Mouse (Mus musculus) CD4-positive, CD25-positive, alpha-beta regulatory T cell (primary cell): ENCODE results near the gene Olfr566. TPM values are rescaled to one million over a fixed set of nuclear protein-coding genes. Genes with fewer than 3 reads are reported as not detected.

Source experiments
- polyA plus RNA-seq: library from polyadenylated mRNA; unstranded; fragments of 100-300 nt; shearing (Covaris generic); gene quantifications from one replicate; pipeline ENCODE4 v1.2.1, GENCODE M21; 2017

Gene Olfr566
- polyA plus RNA-seq: not detected

DNA sequence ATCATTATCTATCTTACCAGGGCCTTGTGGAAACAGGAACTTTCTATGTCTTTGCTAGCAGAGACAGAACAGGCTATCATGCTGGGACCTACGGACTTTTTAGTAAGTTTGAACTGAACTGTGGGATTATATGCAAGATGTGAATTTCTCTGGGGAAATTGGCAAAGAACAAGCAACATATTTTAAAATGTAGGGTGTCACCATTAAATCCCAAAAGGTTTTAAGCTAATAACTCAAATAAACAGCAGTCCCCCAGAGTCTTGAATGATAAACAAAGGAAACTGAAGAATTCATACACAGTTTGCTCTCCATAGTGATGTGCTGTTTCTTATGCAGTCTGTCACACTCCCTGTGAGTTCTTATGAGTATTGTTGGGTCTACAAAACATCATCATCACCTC is at the start of gene Olfr566:
Gene Olfr566 (minus strand): TSS at position 101 of the 400 bp plus-strand sequence.

DNA sequence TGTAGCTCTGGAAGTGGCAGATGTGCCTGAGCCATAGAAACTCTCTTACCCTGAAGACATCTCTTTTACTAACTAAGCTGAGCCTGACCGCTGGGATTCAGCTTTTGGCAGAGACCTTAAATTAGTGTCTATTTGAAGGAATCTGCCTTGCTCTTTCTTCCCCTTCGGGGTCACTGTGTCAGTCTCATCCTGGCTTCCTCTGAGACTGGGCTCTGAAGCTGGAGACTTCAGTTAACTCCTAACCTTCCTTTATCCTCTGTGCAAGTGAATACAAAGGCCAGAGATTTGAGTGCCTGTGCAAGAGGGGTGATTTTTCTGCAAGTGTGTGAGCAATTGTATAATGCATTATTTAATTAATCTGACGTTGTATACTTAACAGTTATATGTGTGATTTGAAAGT is 32.2 kb upstream of the Olfr566 start, which contains the start of gene Olfr569:
Gene Olfr569 (minus strand): TSS at position 101 of the 400 bp plus-strand sequence.

DNA sequence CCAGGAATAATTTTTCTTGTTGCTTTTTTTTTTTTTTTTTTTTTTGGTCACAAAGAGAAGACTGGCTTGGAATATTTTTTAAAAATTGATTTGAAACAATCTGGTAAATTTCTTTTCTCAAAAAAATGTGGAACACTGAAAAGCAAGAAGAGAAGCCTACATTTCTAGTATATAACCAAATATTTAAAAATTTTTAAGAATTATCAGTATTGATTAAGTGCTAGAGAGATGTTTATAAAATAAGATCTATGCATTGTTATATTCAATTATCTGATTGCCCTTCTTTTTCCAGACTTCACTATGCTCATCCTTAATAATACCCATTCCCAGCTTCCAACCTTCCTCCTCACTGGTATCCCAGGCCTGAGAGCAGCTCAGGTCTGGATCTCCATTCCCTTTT is 18.3 kb upstream of the Olfr566 start, which contains the start of gene Olfr568:
Gene Olfr568 (plus strand): TSS at position 301 of the 400 bp plus-strand sequence.

Other genes starting within 250 kb of the Olfr566 start
- gene Olfr553, start 240.5 kb downstream of the Olfr566 start, polyA plus RNA-seq: not detected
- gene Olfr554, start 220.3 kb downstream of the Olfr566 start, polyA plus RNA-seq: 0.31 TPM
- not detected for gene Olfr555, start 199.9 kb downstream of the Olfr566 start, polyA plus RNA-seq
- gene Olfr556, start 193.9 kb downstream of the Olfr566 start, polyA plus RNA-seq: not detected
- gene Trim68, start 171.4 kb downstream of the Olfr566 start, polyA plus RNA-seq: 16.9 TPM
- not detected for gene Olfr557, start 162.9 kb downstream of the Olfr566 start, polyA plus RNA-seq
- not detected for gene Olfr558, start 156.6 kb downstream of the Olfr566 start, polyA plus RNA-seq
- not detected for gene Olfr33, start 139.7 kb downstream of the Olfr566 start, polyA plus RNA-seq
- not detected for gene Olfr559, start 131.3 kb downstream of the Olfr566 start, polyA plus RNA-seq
- not detected for gene Olfr560, start 99.4 kb downstream of the Olfr566 start, polyA plus RNA-seq
- not detected for gene Olfr78, start 99.3 kb downstream of the Olfr566 start, polyA plus RNA-seq
- not detected for gene Olfr561, start 87.5 kb downstream of the Olfr566 start, polyA plus RNA-seq
- not detected for gene Olfr564, start 55.3 kb downstream of the Olfr566 start, polyA plus RNA-seq
- 0.25 TPM for gene Olfr568, start 18.4 kb upstream of the Olfr566 start, polyA plus RNA-seq
- gene Olfr569, start 32.1 kb upstream of the Olfr566 start, polyA plus RNA-seq: not detected
- not detected for gene Olfr570, start 35.8 kb upstream of the Olfr566 start, polyA plus RNA-seq
- gene Olfr571, start 58.8 kb upstream of the Olfr566 start, polyA plus RNA-seq: not detected
- gene Olfr572, start 65.6 kb upstream of the Olfr566 start, polyA plus RNA-seq: not detected
- not detected for gene Olfr573-ps1, start 83.8 kb upstream of the Olfr566 start, polyA plus RNA-seq
- gene Olfr574, start 89.7 kb upstream of the Olfr566 start, polyA plus RNA-seq: not detected
- gene Olfr575, start 100.0 kb upstream of the Olfr566 start, polyA plus RNA-seq: not detected
- gene Olfr576, start 103.9 kb upstream of the Olfr566 start, polyA plus RNA-seq: not detected
- not detected for gene Olfr577, start 117.2 kb upstream of the Olfr566 start, polyA plus RNA-seq
- not detected for gene Olfr578, start 130.6 kb upstream of the Olfr566 start, polyA plus RNA-seq
- gene Olfr582, start 179.3 kb upstream of the Olfr566 start, polyA plus RNA-seq: not detected
- gene Olfr583, start 192.5 kb upstream of the Olfr566 start, polyA plus RNA-seq: not detected
- gene Olfr584, start 223.1 kb upstream of the Olfr566 start, polyA plus RNA-seq: not detected
- not detected for gene Olfr585, start 239.0 kb upstream of the Olfr566 start, polyA plus RNA-seq